Mouse (Mus musculus): ENCODE data around the gene Lpar3.
A peak's percentile ranks its signal among the peaks of the same experiment; 100 is the strongest.

The Lpar3 gene

GRCm38 (mm10) chr3:146220776-146221486 is at the start of gene Lpar3:
Gene Lpar3 (plus strand): TSS chr3:146220963.
- no peak for DNase-seq (ENCODE audit: low read depth, low spot score)

- DNase-seq (ENCODE audit: low read depth, low spot score): no peak
Observed at GRCm38 (mm10) chr3:146173030-146173429, 47.7 kb upstream of the Lpar3 start.

DNA sequence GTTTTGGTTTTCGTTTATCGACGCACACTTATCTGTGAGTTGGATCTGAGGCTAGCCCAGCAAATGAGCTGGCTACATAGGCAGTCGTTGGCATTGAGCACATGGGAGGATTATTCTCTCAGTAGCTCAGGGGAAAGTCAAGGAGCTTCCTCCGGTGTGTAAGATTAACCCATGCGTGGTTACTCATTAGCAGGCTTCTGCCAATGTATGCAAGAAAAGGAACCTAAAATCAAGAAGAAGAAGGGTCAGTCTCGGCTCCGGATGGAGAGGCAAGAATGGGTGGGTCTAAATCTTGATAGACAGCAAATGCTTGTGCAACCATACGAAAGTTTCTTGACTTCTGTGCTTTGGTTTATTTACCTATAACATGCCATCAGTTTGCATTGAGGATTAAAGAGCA is 46.5 kb upstream of the Lpar3 start:
- no peak for DNase-seq (ENCODE audit: low read depth, low spot score)

DNA sequence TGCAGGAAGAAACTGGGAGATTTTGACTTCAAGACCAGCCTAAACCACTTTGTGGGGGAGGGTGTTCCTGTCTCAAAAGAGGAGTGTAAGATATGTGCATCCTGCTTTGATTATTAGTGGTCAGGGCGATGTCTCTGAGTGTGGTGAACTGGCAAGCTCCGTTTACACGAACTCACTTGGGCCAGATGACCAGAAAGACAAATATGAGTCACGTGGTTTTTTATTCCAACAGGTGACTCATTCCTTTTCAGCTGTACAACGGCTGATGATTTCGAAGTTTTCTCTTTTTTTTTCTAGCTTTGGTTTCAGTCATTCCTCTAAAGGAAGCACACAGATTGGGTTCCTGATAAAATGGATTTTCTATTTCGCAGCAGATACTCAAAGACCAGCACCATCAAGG is 43.5 kb upstream of the Lpar3 start:
- no peak for DNase-seq (ENCODE audit: low read depth, low spot score)

- peak; percentile 70 for DNase-seq (ENCODE audit: low read depth, low spot score)
Observed at GRCm38 (mm10) chr3:146177748-146178582, 42.8 kb upstream of the Lpar3 start.

GRCm38 (mm10) chr3:146180341-146180740 is 40.4 kb upstream of the Lpar3 start:
- DNase-seq (ENCODE audit: low read depth, low spot score): no peak

GRCm38 (mm10) chr3:146180986-146181385 is 39.8 kb upstream of the Lpar3 start:
- DNase-seq (ENCODE audit: low read depth, low spot score): no peak

- DNase-seq (ENCODE audit: low read depth, low spot score): peak; percentile 73
Observed at GRCm38 (mm10) chr3:146184992-146185657, 35.6 kb upstream of the Lpar3 start.

GRCm38 (mm10) chr3:146186033-146186432 is 34.7 kb upstream of the Lpar3 start:
- DNase-seq (ENCODE audit: low read depth, low spot score): no peak

- DNase-seq (ENCODE audit: low read depth, low spot score): no peak
Observed at GRCm38 (mm10) chr3:146189933-146190332, 30.8 kb upstream of the Lpar3 start.

- DNase-seq (ENCODE audit: low read depth, low spot score): no peak
Observed at GRCm38 (mm10) chr3:146192507-146192906, 28.3 kb upstream of the Lpar3 start.

- no peak for DNase-seq (ENCODE audit: low read depth, low spot score)
Observed at GRCm38 (mm10) chr3:146195153-146195552, 25.6 kb upstream of the Lpar3 start.

DNA sequence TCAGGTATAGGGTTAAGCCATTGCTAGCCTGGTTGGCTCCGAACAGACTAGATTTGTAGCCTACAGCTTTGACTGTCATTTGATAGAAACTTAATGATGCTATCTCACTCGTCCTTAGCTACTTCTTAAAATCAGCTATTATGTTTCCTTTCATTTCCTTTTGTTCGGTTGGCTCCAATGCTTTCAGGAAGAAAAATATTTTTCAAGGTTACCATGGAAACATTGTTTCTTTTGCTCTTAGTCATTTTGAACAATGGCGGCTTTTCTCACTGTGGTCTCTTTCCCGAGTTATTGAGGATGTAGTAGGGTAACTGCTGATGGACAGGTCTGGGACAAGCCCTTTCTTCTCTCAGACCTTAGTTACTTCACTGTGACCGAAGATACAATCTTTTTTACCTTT is 24.5 kb upstream of the Lpar3 start:
- no peak for DNase-seq (ENCODE audit: low read depth, low spot score)

DNA sequence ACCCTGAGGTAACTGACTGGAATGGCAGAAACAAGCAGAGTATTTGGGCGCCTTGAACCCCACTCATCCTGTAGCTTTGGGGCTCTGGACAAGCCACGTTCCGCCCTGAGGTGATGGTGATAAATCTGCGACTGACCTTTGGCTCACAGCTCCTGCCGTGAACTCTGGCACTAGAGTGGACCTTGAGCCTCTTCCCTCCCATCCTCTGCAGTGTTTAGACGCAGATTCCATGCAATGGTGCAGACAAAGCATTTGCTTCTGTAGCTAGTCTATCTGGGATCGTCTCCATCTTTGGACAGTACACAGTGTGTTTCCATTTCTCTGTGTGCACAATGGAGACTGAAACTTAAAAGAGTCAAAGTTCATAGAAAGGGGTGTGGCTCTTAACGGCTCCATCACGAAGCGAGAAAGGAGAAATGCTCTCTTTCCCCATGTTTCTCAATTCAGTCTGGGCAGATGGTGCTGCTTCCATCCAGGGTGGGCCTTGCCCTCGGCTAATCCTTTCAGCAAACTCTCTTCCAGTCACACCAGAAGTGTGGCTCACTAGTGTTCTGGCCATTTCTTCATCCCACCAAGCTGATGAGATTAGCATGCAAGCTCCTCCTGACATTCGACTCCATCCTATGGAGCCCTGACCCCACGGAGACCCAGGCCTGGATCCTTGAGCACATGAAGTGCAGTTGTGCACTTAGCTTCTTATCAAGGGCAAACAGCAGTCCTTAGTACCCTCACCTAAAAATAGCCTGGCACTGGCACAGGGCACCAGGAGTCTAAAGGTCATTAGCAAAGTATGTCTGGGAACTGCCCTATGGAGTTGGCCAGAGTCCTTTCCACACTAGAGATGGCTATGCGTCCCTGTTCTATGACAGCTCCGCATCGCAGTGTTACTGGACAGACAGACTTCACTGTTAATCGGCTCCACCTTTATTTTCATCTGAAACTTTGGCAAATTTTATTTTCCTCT is 23.7 kb upstream of the Lpar3 start:
- DNase-seq (ENCODE audit: low read depth, low spot score): no peak

DNA sequence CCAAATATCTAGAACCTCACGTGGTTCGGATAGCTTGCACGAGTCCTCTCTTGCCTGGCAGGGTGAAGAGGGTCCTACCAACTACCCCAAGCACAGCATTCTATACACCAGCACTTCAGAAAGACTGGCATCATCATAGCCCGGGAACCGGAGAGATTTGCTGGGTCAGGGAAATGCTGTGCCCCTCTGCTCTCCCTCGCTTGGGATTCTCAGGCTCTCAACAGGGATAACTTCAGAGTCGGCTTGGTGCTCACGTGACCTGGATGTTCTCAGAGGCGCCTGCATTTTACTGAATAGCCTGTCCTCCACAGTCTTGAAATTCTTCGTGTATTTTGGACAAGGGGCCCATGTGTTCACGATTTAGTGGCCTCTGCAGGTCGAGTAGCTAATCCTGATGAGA is 23.0 kb upstream of the Lpar3 start:
- no peak for DNase-seq (ENCODE audit: low read depth, low spot score)

GRCm38 (mm10) chr3:146198803-146199481 is 21.8 kb upstream of the Lpar3 start:
- DNase-seq (ENCODE audit: low read depth, low spot score): no peak

DNA sequence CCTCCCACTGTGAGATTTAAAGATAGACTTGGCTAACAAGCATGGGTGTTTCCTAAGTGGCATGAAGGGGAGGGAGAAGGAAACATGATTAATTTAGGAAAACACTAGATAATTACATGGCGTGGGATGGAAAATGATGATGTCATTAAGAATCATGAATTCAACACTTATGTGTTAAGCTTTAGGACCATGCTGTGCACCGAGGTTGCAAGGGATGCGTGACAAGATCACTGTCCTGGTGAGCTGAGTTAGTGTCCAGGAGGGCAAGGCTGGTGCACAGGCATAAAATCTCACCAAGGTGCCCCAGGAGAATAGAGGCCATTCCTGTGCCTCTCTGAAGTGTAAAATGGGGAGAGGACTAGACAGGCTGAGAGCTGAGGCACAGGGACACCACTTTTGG is 21.3 kb upstream of the Lpar3 start:
- no peak for DNase-seq (ENCODE audit: low read depth, low spot score)

DNA sequence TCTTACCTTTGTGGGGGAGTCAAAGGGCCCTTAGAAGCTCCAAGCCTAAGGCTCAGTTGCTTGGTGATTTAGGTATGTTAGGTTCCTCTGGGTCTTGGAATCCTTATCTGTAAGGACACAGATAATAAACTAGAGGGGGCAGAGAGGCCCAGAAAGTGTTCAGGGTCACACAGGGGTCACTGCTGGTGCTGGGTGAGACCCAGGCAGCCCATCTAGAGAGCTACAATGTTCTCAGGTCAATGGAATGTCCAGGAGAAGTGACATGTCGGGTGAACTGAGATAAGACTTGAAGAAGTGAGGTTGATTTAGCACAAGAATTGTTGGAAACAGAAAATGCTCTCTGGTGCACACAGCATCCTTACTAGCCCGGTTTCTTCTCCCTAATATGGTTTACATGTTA is 16.4 kb upstream of the Lpar3 start:
- no peak for DNase-seq (ENCODE audit: low read depth, low spot score)

DNA sequence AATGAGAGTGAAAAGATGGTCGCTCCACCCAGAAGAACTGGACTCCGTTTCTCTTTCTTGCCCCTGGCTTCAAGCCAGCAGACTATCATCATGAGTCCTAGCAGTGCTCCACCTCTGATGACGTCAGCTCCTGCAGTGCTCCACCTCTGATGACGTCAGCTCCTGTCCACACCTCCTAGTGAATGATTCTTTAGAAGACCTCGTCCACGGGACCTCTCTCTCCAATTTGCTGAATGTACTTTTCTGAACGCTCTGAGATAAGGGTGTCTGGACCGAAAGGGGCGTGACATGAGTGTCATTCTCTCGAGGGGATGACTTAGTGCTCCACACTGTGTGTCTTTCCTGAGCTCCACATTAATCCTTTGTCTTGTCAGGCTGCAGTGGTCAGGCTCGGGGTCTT is 15.5 kb upstream of the Lpar3 start:
- no peak for DNase-seq (ENCODE audit: low read depth, low spot score)

DNA sequence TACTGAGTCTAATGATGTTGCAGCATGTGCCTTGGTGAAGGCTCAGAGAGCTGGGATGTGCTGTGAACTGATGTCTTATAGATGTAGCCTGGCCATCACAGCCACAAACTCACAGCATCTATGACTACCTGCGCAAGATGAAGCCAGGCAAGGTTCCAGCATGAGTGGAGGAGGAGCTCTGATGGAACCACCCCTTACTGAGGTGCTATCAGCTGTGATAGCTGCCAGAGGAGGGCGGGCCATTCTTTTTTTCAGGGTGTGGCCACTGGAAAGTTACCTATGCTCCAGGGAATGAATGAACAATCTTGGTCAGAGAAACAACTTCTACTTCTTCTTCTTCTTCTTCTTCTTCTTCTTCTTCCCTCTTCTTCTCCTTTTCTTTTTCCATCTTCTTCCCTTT is 14.1 kb upstream of the Lpar3 start:
- DNase-seq (ENCODE audit: low read depth, low spot score): no peak

DNA sequence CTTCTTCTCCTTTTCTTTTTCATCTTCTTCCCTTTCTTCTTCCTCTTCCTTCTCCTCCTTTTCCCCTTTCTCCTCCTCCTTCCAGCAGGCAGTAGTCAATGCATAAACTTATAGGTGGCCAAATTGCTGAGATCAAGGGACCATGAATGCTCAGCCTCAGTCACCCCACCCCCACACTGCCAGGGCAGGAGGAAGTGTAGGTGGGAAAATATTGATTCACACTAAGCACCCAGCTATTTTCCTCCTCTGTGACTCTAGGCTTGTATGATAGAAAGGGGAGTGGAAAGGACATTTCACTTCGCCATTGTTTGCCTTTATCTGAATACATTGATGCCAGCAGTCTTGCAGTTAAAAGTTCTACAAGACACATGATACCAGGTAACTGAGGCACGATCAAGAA is 13.3 kb upstream of the Lpar3 start:
- no peak for DNase-seq (ENCODE audit: low read depth, low spot score)

All from retina, postnatal 7 days (tissue).